Mouse (Mus musculus) C2C12 (cell line): ENCODE results near the gene Trpv2. TPM values are rescaled to one million over a fixed set of nuclear protein-coding genes. Genes with fewer than 3 reads are reported as not detected.

Source experiments
- H3K27me3 ChIP-seq: one replicate; pipeline ENCODE4 v1.6.1; 2011; ENCODE audit not compliant: control insufficient read depth, insufficient read depth, insufficient read length
- H3K36me3 ChIP-seq: one replicate; pipeline ENCODE4 v1.6.1; 2011; ENCODE audit not compliant: control insufficient read depth, insufficient read depth
- H3K4me3 ChIP-seq: one replicate; pipeline ENCODE4 v1.5.1; 2011; ENCODE audit warnings: mild to moderate bottlenecking, control low read depth; ENCODE audit not compliant: poor library complexity, insufficient read depth, severe bottlenecking
- H3K79me2 ChIP-seq: one replicate; pipeline ENCODE4 v1.6.1; 2011; ENCODE audit not compliant: control insufficient read depth, insufficient read depth
- H3K79me3 ChIP-seq: one replicate; pipeline ENCODE4 v1.6.1; 2011; ENCODE audit warnings: low read depth, control low read depth
- H3ac ChIP-seq: one replicate; pipeline ENCODE3; 2011; ENCODE audit warnings: low read depth; ENCODE audit not compliant: control insufficient read depth, insufficient read length
- CEBPB ChIP-seq: IDR thresholded peaks from one replicate; pipeline ENCODE4 v1.6.1; 2011; ENCODE audit warnings: low read depth, mild to moderate bottlenecking, control low read depth, moderate library complexity
- CTCF ChIP-seq: IDR thresholded peaks from one replicate; pipeline ENCODE4 v1.5.1; 2011; ENCODE audit not compliant: control insufficient read depth, insufficient read depth, insufficient read length
- FOSL1 ChIP-seq: IDR thresholded peaks from one replicate; pipeline ENCODE4 v1.8.0; 2011; ENCODE audit warnings: mild to moderate bottlenecking, low read length; ENCODE audit not compliant: poor library complexity, insufficient read depth, severe bottlenecking
- MAX ChIP-seq: IDR thresholded peaks from one replicate; pipeline ENCODE4 v1.6.1; 2011; ENCODE audit warnings: mild to moderate bottlenecking, control low read depth
- MYOD1 ChIP-seq: IDR thresholded peaks from one replicate; pipeline ENCODE4 v1.6.1; 2011; ENCODE audit warnings: low read depth; ENCODE audit not compliant: control insufficient read depth, insufficient read length
- MYOG ChIP-seq: IDR thresholded peaks from one replicate; pipeline ENCODE4 v1.6.1; 2011; ENCODE audit not compliant: control insufficient read depth, insufficient read length; ENCODE audit errors: extremely low read depth
- USF1 ChIP-seq: IDR thresholded peaks from one replicate; pipeline ENCODE4 v1.6.1; 2011; ENCODE audit warnings: low read depth, mild to moderate bottlenecking, control low read depth, moderate library complexity
- polyA plus RNA-seq: library from polyadenylated mRNA; unstranded; fragments of >200 nt; fragmentation: generic; extraction: Trizol; gene quantifications from one replicate; pipeline ENCODE4 v1.2.1, GENCODE M21; 2012; ENCODE audit warnings: missing spikeins

Trpv2 gene
- polyA plus RNA-seq, 1 experiment, result 12.8 TPM

GRCm38 (mm10) chr11:62560463-62561016 lies 13.7 kb upstream of the Trpv2 start:
- TF ChIP-seq USF1, result no peak
- TF ChIP-seq FOSL1, result no peak
- TF ChIP-seq CTCF, result no peak
- TF ChIP-seq MYOG, result no peak
- TF ChIP-seq MYOD1, result no peak
- no peak for TF ChIP-seq MAX
- TF ChIP-seq CEBPB, result no peak
- no peak overlapping the region for H3ac ChIP-seq
- H3K79me3 ChIP-seq, result no peaks in the 10 kb centered on the region
- H3K36me3 ChIP-seq, result no peaks in the 10 kb centered on the region
- no peaks in the 10 kb centered on the region for H3K27me3 ChIP-seq
- H3K4me3 ChIP-seq, result no peak overlapping the region
- no peaks in the 10 kb centered on the region for H3K79me2 ChIP-seq

GRCm38 (mm10) chr11:62563590-62563989 lies 10.7 kb upstream of the Trpv2 start:
- Histone ChIP-seq H3K36me3 (no peaks in the 10 kb centered on the region), H3K27me3 (peaks cover 4% of the 10 kb centered on the region), H3K4me3 (no peak overlapping the region), H3ac (no peak overlapping the region), H3K79me3 (no peaks in the 10 kb centered on the region), H3K79me2 (no peaks in the 10 kb centered on the region)
- TF ChIP-seq CTCF, result no peak
- no peak for TF ChIP-seq FOSL1
- TF ChIP-seq MAX, result no peak
- no peak for TF ChIP-seq CEBPB

- Histone ChIP-seq H3ac (no peak overlapping the region), H3K79me2 (no peaks in the 10 kb centered on the region), H3K27me3 (peaks cover 4% of the 10 kb centered on the region), H3K36me3 (no peaks in the 10 kb centered on the region), H3K79me3 (no peaks in the 10 kb centered on the region), H3K4me3 (no peak overlapping the region)
- TF ChIP-seq MYOD1 (no peak), MYOG (no peak), USF1 (no peak), CEBPB (no peak), FOSL1 (no peak), CTCF (no peak), MAX (no peak)
These were observed 8.5 kb upstream of the Trpv2 start for GRCm38 (mm10) chr11:62565747-62566146.

- H3K36me3 ChIP-seq, result no peaks in the 10 kb centered on the region
- no peak for TF ChIP-seq USF1
- TF ChIP-seq CTCF, result no peak
- H3K79me2 ChIP-seq, result no peaks in the 10 kb centered on the region
- H3K79me3 ChIP-seq, result no peaks in the 10 kb centered on the region
- no peak overlapping the region for H3ac ChIP-seq
- peaks cover 4% of the 10 kb centered on the region for H3K27me3 ChIP-seq
- H3K4me3 ChIP-seq, result no peak overlapping the region
These were observed 8.1 kb upstream of the Trpv2 start for GRCm38 (mm10) chr11:62566211-62566610.

- TF ChIP-seq MYOG (no peak), CEBPB (no peak), MYOD1 (no peak), FOSL1 (no peak), MAX (no peak), CTCF (no peak), USF1 (no peak)
- Histone ChIP-seq H3K79me3 (no peaks in the 10 kb centered on the region), H3K27me3 (peaks cover 4% of the 10 kb centered on the region), H3K79me2 (no peaks in the 10 kb centered on the region), H3K36me3 (no peaks in the 10 kb centered on the region), H3ac (no peak overlapping the region), H3K4me3 (no peak overlapping the region)
These were observed 6.0 kb upstream of the Trpv2 start for GRCm38 (mm10) chr11:62568300-62568699.

GRCm38 (mm10) chr11:62574703-62575085 lies 408 bp downstream of the Trpv2 start:
- H3K79me2 ChIP-seq, result no peaks in the 10 kb centered on the region
- no peak overlapping the region for H3ac ChIP-seq
- no peaks in the 10 kb centered on the region for H3K27me3 ChIP-seq
- TF ChIP-seq FOSL1 (no peak), CTCF (no peak), USF1 (no peak), MYOG (no peak), MAX (no peak), MYOD1 (no peak), CEBPB (no peak)
- H3K36me3 ChIP-seq, result no peaks in the 10 kb centered on the region
- H3K79me3 ChIP-seq, result no peaks in the 10 kb centered on the region
- H3K4me3 ChIP-seq, result no peak overlapping the region
